Mouse (Mus musculus) neural tube, embryonic 13.5 days (tissue): ENCODE measurements at regions not wholly inside any gene's neighbourhood (a gene's known extent, or its start where the extent isn't known, plus 50 kb on each side); places are given as distances from the start of the nearest gene placed in this dataset.

Experiments
- ATAC-seq: fragments of 200-750 bp; cut with Nextera tagmentation; 2 replicates; pipeline ENCODE4 v1.8.0; 2017; ENCODE audit warnings: low read depth, mild to moderate bottlenecking, moderate TSS enrichment, moderate library complexity
- H3K27ac ChIP-seq: fragments of 300-500 bp; sonication (generic); replicated peaks from 2 replicates; pipeline ENCODE4 v1.5.1; 2015; ENCODE audit warnings: moderate library complexity, mild to moderate bottlenecking, inconsistent platforms
- H3K27me3 ChIP-seq: fragments of 300-500 bp; sonication (generic); 2 replicates; pipeline ENCODE4 v1.6.1; 2015; ENCODE audit warnings: mild to moderate bottlenecking, inconsistent platforms
- H3K36me3 ChIP-seq: fragments of 300-500 bp; sonication (generic); 2 replicates; pipeline ENCODE4 v1.6.1; 2015; ENCODE audit warnings: mild to moderate bottlenecking, inconsistent platforms
- H3K4me1 ChIP-seq: fragments of 300-500 bp; sonication (generic); replicated peaks from 2 replicates; pipeline ENCODE4 v1.6.1; 2015; ENCODE audit warnings: inconsistent platforms
- H3K4me2 ChIP-seq: fragments of 300-500 bp; sonication (generic); 2 replicates; pipeline ENCODE4 v1.6.1; 2015; ENCODE audit warnings: inconsistent platforms, mild to moderate bottlenecking, moderate library complexity
- H3K4me3 ChIP-seq: fragments of 300-500 bp; sonication (generic); 2 replicates; pipeline ENCODE4 v1.5.1; 2015; ENCODE audit warnings: mild to moderate bottlenecking, inconsistent platforms
- H3K9ac ChIP-seq: fragments of 300-500 bp; sonication (generic); 2 replicates; pipeline ENCODE4 v1.6.1; 2015; ENCODE audit warnings: moderate library complexity, mild to moderate bottlenecking, inconsistent platforms
- H3K9me3 ChIP-seq: fragments of 300-500 bp; sonication (generic); 2 replicates; pipeline ENCODE4 v1.6.1; 2016; ENCODE audit warnings: inconsistent platforms
- WGBS: fragments of 180-500 bp; shearing (Covaris S2); methylation state at CpG from one replicate; pipeline ENCODE4 v1.1.7; 2015; 5-methylcytosine and 5-hydroxymethylcytosine counted together

GRCm38 (mm10) chr9:47438976-47439375 is 91.0 kb upstream of the Cadm1 start:
- Histone ChIP-seq H3K27me3 (peaks cover 5% of the 10 kb centered on the region; the same call in 1 of the 2 replicates), H3K27ac (no peak overlapping the region), H3K36me3 (no peaks in the 10 kb centered on the region), H3K4me1 (peaks cover 9% of the 10 kb centered on the region), H3K9me3 (no peaks in the 10 kb centered on the region), H3K9ac (no peak overlapping the region), H3K4me3 (no peak overlapping the region), H3K4me2 (no peak overlapping the region)
- 67% methylated on average over 4 of the region's 4 CpGs for WGBS
- ATAC-seq, result no peak

- peak overlapping the region; percentile 9; the same call in 1 of the 2 replicates for H3K4me3 ChIP-seq
- H3K4me1 ChIP-seq, result peaks cover 9% of the 10 kb centered on the region
- peak overlapping the region; percentile 44 for H3K4me2 ChIP-seq
- H3K36me3 ChIP-seq, result no peaks in the 10 kb centered on the region
- H3K9me3 ChIP-seq, result no peaks in the 10 kb centered on the region
- no peak overlapping the region for H3K27ac ChIP-seq
- 25% methylated on average over 11 of the region's 11 CpGs for WGBS
- H3K27me3 ChIP-seq, result peaks cover 5% of the 10 kb centered on the region; the same call in 1 of the 2 replicates
- 0 out of 2 replicates have a peak overlapping the region, but pooled peaks have one; percentile 27 for H3K9ac ChIP-seq
- ATAC-seq, result peak; percentile 40; the same call in 1 of the 2 replicates
Measured at GRCm38 (mm10) chr9:47439506-47439905, 90.5 kb upstream of the Cadm1 start.

GRCm38 (mm10) chr9:47440128-47440527 is 89.8 kb upstream of the Cadm1 start:
- peaks cover 5% of the 10 kb centered on the region; the same call in 1 of the 2 replicates for H3K27me3 ChIP-seq
- no peaks in the 10 kb centered on the region for H3K9me3 ChIP-seq
- peaks cover 9% of the 10 kb centered on the region for H3K4me1 ChIP-seq
- peak overlapping the region; percentile 44 for H3K4me2 ChIP-seq
- H3K4me3 ChIP-seq, result peak overlapping the region; percentile 9; the same call in 1 of the 2 replicates
- H3K36me3 ChIP-seq, result no peaks in the 10 kb centered on the region
- H3K27ac ChIP-seq, result no peak overlapping the region
- no peak for ATAC-seq
- no peak overlapping the region for H3K9ac ChIP-seq
- 20% methylated on average over 6 of the region's 6 CpGs for WGBS

GRCm38 (mm10) chr9:47441155-47441554 is 88.8 kb upstream of the Cadm1 start:
- H3K27me3 ChIP-seq, result peaks cover 5% of the 10 kb centered on the region; the same call in 1 of the 2 replicates
- no peak overlapping the region for H3K27ac ChIP-seq
- WGBS, result 90% methylated on average over 8 of the region's 8 CpGs

GRCm38 (mm10) chr9:47444168-47444567 is 85.8 kb upstream of the Cadm1 start:
- no peak for ATAC-seq
- Histone ChIP-seq H3K4me1 (peaks cover 9% of the 10 kb centered on the region), H3K4me3 (no peak overlapping the region), H3K9me3 (no peaks in the 10 kb centered on the region), H3K36me3 (no peaks in the 10 kb centered on the region), H3K4me2 (no peak overlapping the region), H3K9ac (no peak overlapping the region), H3K27me3 (peaks cover 5% of the 10 kb centered on the region; the same call in 1 of the 2 replicates), H3K27ac (no peak overlapping the region)
- 84% methylated on average over 2 of the region's 2 CpGs for WGBS

More at GRCm38 (mm10) chr9:47441155-47441554, 88.8 kb upstream of the Cadm1 start:
- Histone ChIP-seq H3K36me3 (no peaks in the 10 kb centered on the region), H3K4me2 (no peak overlapping the region), H3K4me3 (no peak overlapping the region), H3K9me3 (no peaks in the 10 kb centered on the region), H3K4me1 (peaks cover 9% of the 10 kb centered on the region), H3K9ac (no peak overlapping the region)
- no peak for ATAC-seq

GRCm38 (mm10) chr9:47444752-47445151 is 85.2 kb upstream of the Cadm1 start:
- no peak overlapping the region for H3K9ac ChIP-seq
- no peak overlapping the region for H3K27ac ChIP-seq
- no peak overlapping the region for H3K4me2 ChIP-seq
- H3K4me1 ChIP-seq, result peaks cover 4% of the 10 kb centered on the region
- ATAC-seq, result no peak
- peaks cover 5% of the 10 kb centered on the region; the same call in 1 of the 2 replicates for H3K27me3 ChIP-seq
- no peak overlapping the region for H3K4me3 ChIP-seq
- H3K9me3 ChIP-seq, result no peaks in the 10 kb centered on the region
- WGBS, result 53% methylated on average over 1 of the region's 1 CpGs
- H3K36me3 ChIP-seq, result no peaks in the 10 kb centered on the region

- Histone ChIP-seq H3K4me3 (no peak overlapping the region), H3K9ac (no peak overlapping the region), H3K9me3 (no peaks in the 10 kb centered on the region), H3K4me1 (no peaks in the 10 kb centered on the region), H3K27ac (no peak overlapping the region), H3K4me2 (no peak overlapping the region), H3K36me3 (no peaks in the 10 kb centered on the region), H3K27me3 (peaks cover 5% of the 10 kb centered on the region; the same call in 1 of the 2 replicates)
- no peak for ATAC-seq
- WGBS, result 81% methylated on average over 6 of the region's 6 CpGs
Measured at GRCm38 (mm10) chr9:47445332-47445731, 84.6 kb upstream of the Cadm1 start.

- Histone ChIP-seq H3K4me1 (no peaks in the 10 kb centered on the region), H3K4me2 (no peak overlapping the region), H3K9me3 (no peaks in the 10 kb centered on the region), H3K9ac (no peak overlapping the region), H3K4me3 (no peak overlapping the region), H3K27me3 (no peaks in the 10 kb centered on the region), H3K36me3 (no peaks in the 10 kb centered on the region), H3K27ac (no peak overlapping the region)
- WGBS, result 83% methylated on average over 4 of the region's 4 CpGs
- ATAC-seq, result no peak
Measured at GRCm38 (mm10) chr9:47452752-47453151, 77.2 kb upstream of the Cadm1 start.

- H3K9ac ChIP-seq, result no peak overlapping the region
- H3K27me3 ChIP-seq, result no peaks in the 10 kb centered on the region
- 63% methylated on average over 15 of the region's 15 CpGs for WGBS
- H3K36me3 ChIP-seq, result no peaks in the 10 kb centered on the region
- H3K4me2 ChIP-seq, result no peak overlapping the region
- no peaks in the 10 kb centered on the region for H3K9me3 ChIP-seq
- no peak overlapping the region for H3K4me3 ChIP-seq
- H3K4me1 ChIP-seq, result peaks cover 7% of the 10 kb centered on the region; the same call in 1 of the 2 replicates
- H3K27ac ChIP-seq, result no peak overlapping the region
- ATAC-seq, result no peak
Measured at GRCm38 (mm10) chr9:47458721-47459418, 71.1 kb upstream of the Cadm1 start.

- Histone ChIP-seq H3K4me1 (peaks cover 7% of the 10 kb centered on the region; the same call in 1 of the 2 replicates), H3K27ac (no peak overlapping the region), H3K36me3 (no peaks in the 10 kb centered on the region), H3K4me2 (no peak overlapping the region), H3K9me3 (no peaks in the 10 kb centered on the region), H3K27me3 (no peaks in the 10 kb centered on the region), H3K4me3 (no peak overlapping the region), H3K9ac (no peak overlapping the region)
- no peak for ATAC-seq
- WGBS, result 89% methylated on average over 8 of the region's 8 CpGs
Measured at GRCm38 (mm10) chr9:47459461-47460049, 70.4 kb upstream of the Cadm1 start.

GRCm38 (mm10) chr9:47460241-47460640 is 69.7 kb upstream of the Cadm1 start:
- H3K36me3 ChIP-seq, result no peaks in the 10 kb centered on the region

GRCm38 (mm10) chr9:47461915-47462314 is 68.1 kb upstream of the Cadm1 start:
- H3K9ac ChIP-seq, result no peak overlapping the region
- no peaks in the 10 kb centered on the region for H3K9me3 ChIP-seq
- 88% methylated on average over 3 of the region's 3 CpGs for WGBS
- H3K4me1 ChIP-seq, result peaks cover 7% of the 10 kb centered on the region; the same call in 1 of the 2 replicates
- H3K36me3 ChIP-seq, result no peaks in the 10 kb centered on the region
- no peaks in the 10 kb centered on the region for H3K27me3 ChIP-seq
- no peak overlapping the region for H3K4me2 ChIP-seq
- no peak overlapping the region for H3K4me3 ChIP-seq
- H3K27ac ChIP-seq, result no peak overlapping the region
- ATAC-seq, result no peak

More at GRCm38 (mm10) chr9:47460241-47460640, 69.7 kb upstream of the Cadm1 start:
- Histone ChIP-seq H3K27me3 (no peaks in the 10 kb centered on the region), H3K4me2 (no peak overlapping the region), H3K4me1 (peaks cover 7% of the 10 kb centered on the region; the same call in 1 of the 2 replicates), H3K9me3 (no peaks in the 10 kb centered on the region), H3K4me3 (no peak overlapping the region), H3K27ac (no peak overlapping the region), H3K9ac (no peak overlapping the region)
- no peak for ATAC-seq
- WGBS, result 79% methylated on average over 15 of the region's 15 CpGs
